In the genomic region with DNA sequence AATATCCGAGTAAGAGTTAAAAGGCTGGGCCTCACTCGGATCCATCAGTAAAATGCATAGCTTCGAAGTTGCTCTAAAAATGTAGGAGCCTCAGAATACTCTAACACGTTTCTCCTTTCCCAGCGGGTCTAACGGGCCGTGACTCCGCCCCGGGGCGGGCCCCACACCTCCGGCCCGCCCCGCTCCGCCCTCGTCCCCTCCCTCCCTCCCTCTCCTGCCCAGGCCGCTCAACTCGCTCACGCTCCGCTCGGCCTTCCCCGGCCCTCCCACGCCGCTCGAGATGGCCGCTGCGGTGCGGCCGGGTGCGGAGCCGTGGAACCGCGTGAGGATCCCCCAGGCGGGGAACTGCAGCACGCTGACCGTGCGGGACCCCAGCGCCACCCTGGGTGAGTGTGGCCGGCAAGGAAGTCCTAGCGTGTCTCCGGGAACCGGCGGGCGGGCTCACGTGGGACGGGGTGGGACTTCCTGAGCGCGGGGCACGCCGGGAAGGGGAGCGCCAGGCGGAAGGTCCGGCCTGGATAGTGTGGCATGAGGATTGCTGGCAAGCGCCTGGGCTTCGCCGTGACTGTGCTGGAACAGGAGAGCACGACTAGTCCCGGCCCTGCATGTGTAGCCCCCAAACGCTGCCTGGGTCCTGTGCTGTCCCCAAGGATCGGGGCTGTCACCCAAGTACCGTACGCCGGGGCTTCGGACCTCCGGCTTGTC, we compare ENCODE assay signal across 8 mouse cellular contexts. TPM values are rescaled to one million over a fixed set of nuclear protein-coding genes. Genes with fewer than 3 reads are reported as not detected.
DNase-seq lines count a peak whose midpoint lies in the region; ATAC-seq and TF ChIP-seq lines count a peak whose summit lies in the region.

A gene (plus strand): TSS at position 219 of the 705 bp plus-strand sequence.

- TF ChIP-seq POLR2A in testis, adult 2 months (IDR thresholded peaks at IDR 0.05; ENCODE audit: control insufficient read depth, low read depth, low read length) = peak; percentile 86

- 1% methylated on average over 64 of the region's 64 CpGs for WGBS in forebrain, embryonic 11.5 days
- WGBS in heart, embryonic 16.5 days = under 1% methylated on average over 64 of the region's 64 CpGs
- WGBS in liver, embryonic 16.5 days (ENCODE audit: insufficient replicate concordance) = under 1% methylated on average over 62 of the region's 64 CpGs
- under 1% methylated on average over 64 of the region's 64 CpGs for WGBS in neural tube, embryonic 13.5 days

- no peaks in the 10 kb centered on the region for H3K9me3 ChIP-seq in forebrain, embryonic 11.5 days (ENCODE audit: control insufficient read depth, low read length)
- no peaks in the 10 kb centered on the region for H3K9me3 ChIP-seq in heart, embryonic 16.5 days (replicated peaks; ENCODE audit: control insufficient read depth, low read length)
- no peaks in the 10 kb centered on the region for H3K9me3 ChIP-seq in liver, embryonic 16.5 days (replicated peaks; ENCODE audit: control insufficient read depth, low read length)
- no peaks in the 10 kb centered on the region for H3K9me3 ChIP-seq in neural tube, embryonic 13.5 days

- peak within 1 kb of the TSS; percentile 91 for H3K9ac ChIP-seq in forebrain, embryonic 11.5 days (ENCODE audit: low read length)
- H3K9ac ChIP-seq in heart, embryonic 16.5 days (ENCODE audit: low read length) = peak within 1 kb of the TSS; percentile 90
- peak within 1 kb of the TSS; percentile 86 for H3K9ac ChIP-seq in liver, embryonic 16.5 days (ENCODE audit: low read depth, low read length)
- H3K9ac ChIP-seq in neural tube, embryonic 13.5 days = peak within 1 kb of the TSS; percentile 82

- H3K27me3 ChIP-seq in forebrain, embryonic 11.5 days (ENCODE audit: control insufficient read depth, insufficient read depth, low read length) = no peaks in the 10 kb centered on the region
- no peaks in the 10 kb centered on the region for H3K27me3 ChIP-seq in heart, embryonic 16.5 days (ENCODE audit: control insufficient read depth, insufficient read depth, low read length)
- H3K27me3 ChIP-seq in liver, embryonic 16.5 days (ENCODE audit: control insufficient read depth, insufficient read depth, low read depth, low read length) = no peaks in the 10 kb centered on the region
- H3K27me3 ChIP-seq in neural tube, embryonic 13.5 days = no peaks in the 10 kb centered on the region
- no peaks in the 10 kb centered on the region for H3K27me3 ChIP-seq in testis, adult 2 months (ENCODE audit: control insufficient read depth, insufficient read depth, low read length)

- peaks cover 2% of the 10 kb centered on the region; the same call in 1 of the 2 replicates for H3K4me1 ChIP-seq in forebrain, embryonic 11.5 days (replicated peaks; ENCODE audit: control insufficient read depth, insufficient read depth, low read length)
- peaks cover 20% of the 10 kb centered on the region for H3K4me1 ChIP-seq in heart, embryonic 16.5 days (ENCODE audit: control insufficient read depth, insufficient read depth, low read length)
- peaks cover 27% of the 10 kb centered on the region for H3K4me1 ChIP-seq in liver, embryonic 16.5 days (ENCODE audit: control insufficient read depth, low read depth, low read length)
- H3K4me1 ChIP-seq in neural tube, embryonic 13.5 days (replicated peaks) = peaks cover 29% of the 10 kb centered on the region
- peaks cover 6% of the 10 kb centered on the region for H3K4me1 ChIP-seq in testis, adult 2 months (ENCODE audit: control insufficient read depth, insufficient read depth, low read length)

- ATAC-seq in forebrain, embryonic 11.5 days (replicated peaks; ENCODE audit: low FRiP score) = peak; percentile 97
- ATAC-seq in heart, embryonic 16.5 days (replicated peaks; ENCODE audit: extremely low read depth, insufficient read depth, low FRiP score) = peak; percentile 98
- ATAC-seq in liver, embryonic 16.5 days (ENCODE audit: low read depth) = peak; percentile 97
- peak; percentile 97 for ATAC-seq in neural tube, embryonic 13.5 days (ENCODE audit: low read depth)

- H3K36me3 ChIP-seq in forebrain, embryonic 11.5 days (ENCODE audit: control insufficient read depth, insufficient read depth, low read length) = no peaks in the 10 kb centered on the region; the same call in 1 of the 2 replicates
- H3K36me3 ChIP-seq in heart, embryonic 16.5 days (ENCODE audit: control insufficient read depth, insufficient read depth) = peaks cover under 1% of the 10 kb centered on the region; the same call in 1 of the 2 replicates
- peaks cover 4% of the 10 kb centered on the region; the same call in 1 of the 2 replicates for H3K36me3 ChIP-seq in liver, embryonic 16.5 days (ENCODE audit: control insufficient read depth, insufficient read depth)
- H3K36me3 ChIP-seq in neural tube, embryonic 13.5 days = peaks cover 19% of the 10 kb centered on the region
- H3K36me3 ChIP-seq in testis, adult 2 months (ENCODE audit: control insufficient read depth, insufficient read depth, low read length) = no peaks in the 10 kb centered on the region

- peak within 1 kb of the TSS; percentile 58 for H3K27ac ChIP-seq in forebrain, embryonic 11.5 days (ENCODE audit: low read depth, low read length)
- peak within 1 kb of the TSS; percentile 96 for H3K27ac ChIP-seq in heart, embryonic 16.5 days (ENCODE audit: low read length)
- peak within 1 kb of the TSS; percentile 82 for H3K27ac ChIP-seq in liver, embryonic 16.5 days (ENCODE audit: low read length)
- peak within 1 kb of the TSS; percentile 93 for H3K27ac ChIP-seq in neural tube, embryonic 13.5 days (replicated peaks)
- H3K27ac ChIP-seq in testis, adult 2 months (ENCODE audit: control insufficient read depth, insufficient read depth, low read depth, low read length) = peak within 1 kb of the TSS; percentile 82

- TF ChIP-seq CTCF in testis, adult 2 months (IDR thresholded peaks at IDR 0.05; ENCODE audit: control insufficient read depth, insufficient read depth, insufficient replicate concordance, low read depth, low read length) = no peak

- peak within 1 kb of the TSS; percentile 85 for H3K4me3 ChIP-seq in forebrain, embryonic 11.5 days (ENCODE audit: low read depth, low read length)
- H3K4me3 ChIP-seq in heart, embryonic 16.5 days (ENCODE audit: low read length) = peak within 1 kb of the TSS; percentile 81
- peak within 1 kb of the TSS; percentile 93 for H3K4me3 ChIP-seq in liver, embryonic 16.5 days (ENCODE audit: low read depth, low read length)
- H3K4me3 ChIP-seq in neural tube, embryonic 13.5 days = peak within 1 kb of the TSS; percentile 73
- H3K4me3 ChIP-seq in testis, adult 2 months (ENCODE audit: control insufficient read depth, low read depth, low read length) = peak within 1 kb of the TSS; percentile 91

- peak within 1 kb of the TSS; percentile 78 for H3K4me2 ChIP-seq in forebrain, embryonic 11.5 days (ENCODE audit: low read depth, low read length, severe bottlenecking)
- H3K4me2 ChIP-seq in heart, embryonic 16.5 days (ENCODE audit: low read depth, low read length) = peak within 1 kb of the TSS; percentile 81
- H3K4me2 ChIP-seq in liver, embryonic 16.5 days (ENCODE audit: low read depth, low read length) = peak within 1 kb of the TSS; percentile 93
- peak within 1 kb of the TSS; percentile 72 for H3K4me2 ChIP-seq in neural tube, embryonic 13.5 days

- peak; percentile 71 to 83 for DNase-seq in CD8-positive naive resting alpha-beta T cell, adult 2 months (ENCODE audit: low read depth in 2 of 2, low spot score in 2 of 2)
- DNase-seq in c-Kit-positive CD71-negative TER-119-negative erythroid progenitor cells, embryonic 14.5 days (ENCODE audit: low read depth) = peak; percentile 71
- peak; percentile 95 for DNase-seq in forebrain, embryonic 11.5 days (ENCODE audit: low spot score)
- DNase-seq in kidney, postnatal 36 days = peak; percentile 95 to 96

RNA-seq across cellular contexts. Expression of the gene that starts here (rescaled TPM):
- 11.9 and 13.2 TPM in 2 replicates for polyA plus RNA-seq in forebrain, embryonic 11.5 days (2014; fragmentation: Nextera tagmentation; extraction: Ambion mirVana)
- polyA plus RNA-seq in heart, embryonic 16.5 days (2015; fragmentation: Nextera tagmentation; extraction: Ambion mirVana) = 3.6 and 4.3 TPM in 2 replicates
- 2.0 and 2.5 TPM in 2 replicates for polyA plus RNA-seq in liver, embryonic 16.5 days (2015; fragmentation: Nextera tagmentation; extraction: Ambion mirVana)
- polyA plus RNA-seq in neural tube, embryonic 13.5 days (2015; fragmentation: Nextera tagmentation; extraction: Ambion mirVana) = 4.2 and 5.9 TPM in 2 replicates
- polyA plus RNA-seq in testis, adult 2 months (2012; rRNA removed) = 2.9 and 3.7 TPM in 2 replicates

Comparison
In these comparisons a context has a peak if more than half of its experiments do, and no peak if none do; other contexts are left out.
1. Peak in every context shown above with its lines: DNase-seq, ATAC-seq, H3K4me3 ChIP-seq and H3K27ac ChIP-seq.